Mouse (Mus musculus): ENCODE data around the gene Ttc41.
A peak's percentile ranks its signal among the peaks of the same experiment; 100 is the strongest.

The Ttc41 gene

DNA sequence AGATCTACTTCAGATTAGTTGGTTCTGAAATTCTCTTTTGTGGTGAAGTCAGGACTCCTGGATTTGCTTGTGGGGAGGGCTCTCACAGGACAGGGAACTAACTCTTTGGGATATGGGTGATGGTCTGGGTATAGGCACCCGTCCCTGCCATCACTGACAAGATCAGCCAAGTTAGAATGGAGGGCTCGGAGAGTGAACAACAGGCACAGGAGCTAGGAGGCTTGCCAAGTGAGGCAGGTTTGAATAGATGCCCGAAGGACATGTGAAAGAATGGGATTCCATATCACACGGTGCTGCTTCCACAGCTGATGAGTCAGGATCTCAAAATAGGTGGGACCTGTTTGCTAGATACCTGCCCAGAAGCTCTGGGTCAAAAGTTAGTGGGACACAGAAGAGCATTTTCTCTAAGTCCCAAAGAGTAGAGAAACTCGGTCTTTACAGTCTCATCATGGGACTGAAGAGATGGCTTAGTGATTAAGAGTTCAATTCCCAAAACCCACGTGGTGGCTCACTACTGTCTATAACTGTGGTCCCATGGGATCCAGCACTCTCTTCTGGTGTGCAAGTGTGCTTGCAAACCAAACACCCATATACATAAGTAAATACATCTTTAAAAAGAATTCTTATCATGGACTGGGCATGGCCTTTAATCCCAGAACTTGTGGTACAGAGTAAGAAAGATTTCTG is 50.3 kb downstream of the Ttc41 start:
- no peak for DNase-seq (ENCODE audit: inconsistent ontology term)

DNA sequence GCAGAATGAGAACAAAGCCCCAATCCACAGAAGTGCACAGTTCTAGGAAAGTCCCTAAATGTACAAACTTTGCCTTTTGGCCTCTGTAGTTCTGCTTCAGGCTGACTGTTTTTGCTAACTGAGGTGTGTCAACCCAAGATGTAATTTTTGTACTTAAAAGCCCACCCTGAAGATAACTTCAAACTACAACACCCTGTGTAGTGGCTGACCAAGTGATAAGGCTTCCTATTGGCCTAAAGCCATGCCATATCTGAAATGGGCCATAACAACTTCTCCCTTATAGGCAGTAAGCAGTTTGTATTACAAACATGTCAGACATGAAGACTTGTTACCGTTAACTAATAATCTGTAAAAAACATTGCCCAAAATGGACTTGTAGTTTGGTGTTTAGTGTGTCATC is 52.1 kb downstream of the Ttc41 start:
- no peak for DNase-seq (ENCODE audit: inconsistent ontology term)

DNA sequence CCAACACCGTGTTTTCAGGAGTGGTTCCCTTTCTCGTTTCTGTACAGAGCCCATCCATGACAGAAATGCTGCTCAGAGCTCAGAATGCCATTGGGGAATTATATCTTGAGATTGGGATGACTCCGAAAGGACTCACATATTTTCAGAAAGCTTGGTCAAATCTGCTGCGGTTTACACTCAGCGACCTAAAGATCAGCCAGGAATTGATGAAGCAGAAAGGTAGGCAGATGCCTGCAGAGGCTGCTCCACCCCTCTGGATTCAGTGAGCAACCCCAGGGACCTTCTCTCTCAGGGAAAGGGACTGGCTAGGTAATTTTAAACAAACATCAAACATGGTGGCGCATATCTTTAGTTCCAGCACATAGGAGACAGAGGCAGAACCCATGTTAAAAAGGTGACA is 52.6 kb downstream of the Ttc41 start:
- no peak for DNase-seq (ENCODE audit: inconsistent ontology term)

DNA sequence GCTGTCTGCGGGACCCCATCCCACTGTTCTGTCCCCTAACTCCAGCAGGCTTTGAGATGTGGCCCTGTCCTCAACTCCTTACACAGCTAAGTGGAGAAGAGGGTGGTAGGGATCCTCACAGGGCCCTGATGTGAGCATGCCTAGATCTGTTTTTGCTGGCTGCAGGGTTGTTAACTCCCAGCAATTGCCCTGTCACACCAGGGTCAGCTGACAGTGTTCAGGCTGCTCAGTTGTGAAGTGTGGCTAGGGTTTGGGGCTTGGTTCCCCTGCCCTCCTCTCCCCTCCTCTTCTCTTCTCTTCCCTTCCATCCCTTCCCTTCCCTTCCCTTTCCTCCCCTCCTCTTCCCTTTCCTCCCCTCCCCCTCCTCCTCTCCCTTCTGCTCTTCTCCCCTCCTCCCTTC is 55.6 kb downstream of the Ttc41 start:
- DNase-seq (ENCODE audit: inconsistent ontology term): no peak

DNA sequence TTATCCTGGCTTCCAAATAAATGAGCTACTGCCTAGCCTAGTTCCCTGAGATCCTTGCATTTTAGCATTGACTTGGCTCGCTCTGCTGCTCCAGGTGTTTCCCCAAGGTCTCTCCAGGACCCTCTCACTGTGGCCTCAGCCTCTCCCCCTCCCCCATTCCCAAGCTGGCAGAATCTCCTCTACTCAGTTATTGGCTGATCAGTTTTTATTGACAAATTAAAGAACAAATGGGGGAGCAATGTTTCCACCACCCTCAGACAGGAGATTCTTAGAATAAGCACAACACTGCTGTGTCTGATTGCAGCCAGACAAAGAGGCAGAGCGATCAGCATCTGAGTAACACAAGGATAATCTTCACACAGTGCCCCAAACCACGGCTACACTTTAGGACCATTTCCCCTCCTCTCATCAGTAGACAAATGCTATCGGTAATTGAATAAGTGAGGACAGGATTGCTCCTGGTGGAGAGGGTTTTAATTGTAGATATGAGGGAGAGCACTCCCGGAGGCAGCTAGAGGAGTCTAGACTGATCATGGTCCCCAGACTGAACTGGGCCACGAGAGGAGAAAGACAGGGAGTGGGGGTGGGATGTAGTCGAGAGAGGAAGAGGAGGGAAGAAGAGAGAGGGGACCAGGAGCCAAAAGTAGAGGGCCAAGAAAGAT is 56.2 kb downstream of the Ttc41 start:
- no peak for DNase-seq (ENCODE audit: inconsistent ontology term)

DNA sequence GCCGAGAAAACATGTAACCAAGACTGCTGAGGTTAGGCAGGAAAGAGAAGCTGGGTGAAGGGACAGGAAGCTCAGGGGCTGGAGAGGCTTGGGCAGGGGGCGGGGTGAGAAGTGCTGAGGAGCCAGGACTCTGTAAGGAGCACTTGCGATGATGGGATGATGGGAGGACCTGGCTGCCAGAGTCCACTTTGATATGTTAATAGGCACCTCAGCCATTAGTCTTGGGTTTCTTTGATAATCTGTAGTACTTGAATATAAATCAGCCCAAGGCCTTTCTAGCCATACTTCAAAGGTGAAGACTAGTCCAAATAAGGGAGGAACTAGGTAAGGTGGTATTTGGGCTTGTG is 56.7 kb downstream of the Ttc41 start:
- no peak for DNase-seq (ENCODE audit: inconsistent ontology term)

DNA sequence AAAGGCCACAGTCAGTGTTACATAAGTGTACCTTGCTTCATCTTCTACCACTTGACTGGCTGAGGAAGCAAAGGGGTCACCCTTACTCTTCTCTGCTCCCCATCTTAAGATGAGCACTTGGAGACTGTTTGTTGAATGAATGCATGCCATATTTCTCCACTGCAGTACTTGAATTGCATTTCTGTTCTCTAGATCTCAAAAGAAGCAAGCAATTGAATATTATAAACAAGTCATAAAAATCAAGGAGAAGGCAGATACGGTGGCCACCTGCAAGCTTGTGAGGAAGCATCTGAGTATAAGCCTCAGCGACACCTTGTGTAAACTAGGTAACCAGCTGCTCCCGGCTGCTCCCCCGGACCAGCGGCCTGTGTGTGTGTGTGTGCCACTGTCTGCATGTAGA is 58.1 kb downstream of the Ttc41 start, which contains the start of gene Gm49358:
Gm49358 (plus strand) TSS at position 301 of the 400 bp plus-strand sequence.
- DNase-seq (ENCODE audit: inconsistent ontology term): no peak

DNA sequence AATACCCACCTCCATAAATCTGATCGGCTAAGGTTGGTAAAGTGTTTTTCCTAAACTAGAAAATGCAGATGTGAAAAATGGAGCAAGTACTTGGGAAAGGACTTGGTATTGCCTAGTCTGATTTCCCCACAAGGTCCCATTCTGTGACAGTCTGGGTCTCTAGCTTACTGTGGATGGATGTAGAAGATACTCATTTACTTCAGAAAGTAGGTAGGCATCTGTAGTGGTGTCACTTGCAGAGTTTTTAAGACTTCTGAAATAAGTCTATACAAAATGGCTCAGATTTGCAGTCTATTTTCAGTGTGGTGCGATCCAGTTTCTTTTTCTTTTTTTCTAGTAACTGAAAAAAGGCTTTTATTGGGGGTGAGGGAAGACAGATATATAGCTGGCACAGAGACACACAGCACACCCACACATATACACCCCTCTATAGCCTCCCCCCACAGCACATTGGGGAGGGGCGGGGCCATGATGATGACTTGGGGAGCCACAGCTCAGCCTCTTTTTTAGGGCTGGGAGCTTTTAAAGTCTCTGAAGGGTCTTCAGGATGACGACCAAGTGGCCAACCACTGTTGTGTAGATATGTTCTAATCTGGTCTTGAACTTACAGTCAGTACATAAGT is 59.8 kb downstream of the Ttc41 start:
- no peak for DNase-seq (ENCODE audit: inconsistent ontology term)

DNA sequence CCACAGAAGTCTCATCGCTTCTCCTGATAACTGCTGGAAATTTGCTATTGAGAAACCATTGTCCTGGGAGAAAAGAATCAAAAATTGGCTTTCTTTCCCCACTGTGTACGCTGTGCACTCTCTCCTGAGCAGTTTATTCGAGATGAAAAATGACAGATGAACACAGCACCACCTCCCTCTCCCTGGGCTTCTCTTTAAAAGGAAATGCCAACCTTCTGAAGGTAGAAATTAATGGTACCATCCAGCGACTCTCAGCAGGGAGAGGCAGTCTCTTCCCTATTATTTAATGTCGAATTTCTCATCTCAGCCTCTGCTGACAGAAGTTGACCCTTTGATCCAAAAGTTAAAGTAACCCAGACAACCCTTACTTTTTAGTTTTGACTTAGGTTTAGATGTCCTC is 63.6 kb downstream of the Ttc41 start:
- no peak for DNase-seq (ENCODE audit: inconsistent ontology term)

DNA sequence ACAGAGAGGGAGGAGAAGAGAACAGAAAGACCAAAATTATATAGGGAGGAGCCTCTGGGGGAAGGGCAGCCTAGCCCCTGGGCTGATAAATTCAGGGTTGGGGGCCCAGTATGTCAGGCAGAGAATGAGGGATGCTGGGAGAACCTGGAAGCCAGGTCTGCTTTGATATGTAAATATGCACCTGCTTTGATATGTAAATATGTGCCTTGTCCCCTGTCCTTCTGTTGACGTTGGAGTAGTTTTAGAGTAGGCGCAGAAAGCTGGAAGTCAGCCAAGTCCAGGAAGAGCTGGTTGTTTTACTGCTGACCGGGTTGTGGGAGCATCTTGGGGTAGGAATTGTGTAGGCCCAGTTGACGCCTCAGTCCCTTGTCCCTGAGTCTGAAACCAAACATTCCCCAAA is 64.2 kb downstream of the Ttc41 start:
- DNase-seq (ENCODE audit: inconsistent ontology term): no peak

DNA sequence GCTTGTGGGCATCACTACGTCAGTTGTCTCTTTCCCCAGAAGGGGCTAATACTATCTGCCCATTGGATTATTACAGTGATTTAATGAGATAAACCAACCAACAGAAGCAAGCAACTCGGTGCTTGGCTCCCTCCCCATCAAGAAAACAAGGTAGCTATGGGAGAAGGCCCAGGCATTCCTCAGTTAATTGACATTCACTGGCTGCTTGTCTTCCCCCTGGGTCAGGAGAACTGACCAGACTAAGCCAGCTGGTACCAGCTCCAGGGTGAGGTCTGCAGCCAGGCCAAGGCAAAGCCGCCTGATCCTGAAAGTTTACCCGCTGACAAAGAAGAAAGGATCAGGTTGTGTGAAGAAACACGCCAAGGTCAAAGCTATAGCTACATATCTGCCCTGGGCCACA is 66.1 kb downstream of the Ttc41 start:
- peak; percentile 51 for DNase-seq (ENCODE audit: inconsistent ontology term)

DNA sequence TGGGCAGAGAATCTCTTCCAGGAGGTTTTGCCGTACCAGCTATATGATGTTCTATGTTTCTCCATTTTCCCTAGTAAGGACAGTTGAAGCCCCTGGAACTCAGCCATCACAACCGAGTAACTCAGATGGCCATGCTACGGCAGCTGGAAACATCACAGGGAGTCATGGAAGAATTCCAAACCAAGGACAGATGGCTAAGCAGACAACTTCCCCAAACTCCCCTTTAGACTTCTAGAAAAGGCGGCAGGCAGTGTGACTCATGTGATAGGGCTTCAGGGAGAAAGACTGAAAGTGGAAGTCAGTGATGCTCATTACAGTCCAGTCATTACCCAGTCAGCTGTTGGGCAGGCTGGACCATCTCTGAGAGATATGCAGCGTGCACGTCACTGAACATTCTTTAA is 66.6 kb downstream of the Ttc41 start:
- DNase-seq (ENCODE audit: inconsistent ontology term): peak; percentile 85

DNA sequence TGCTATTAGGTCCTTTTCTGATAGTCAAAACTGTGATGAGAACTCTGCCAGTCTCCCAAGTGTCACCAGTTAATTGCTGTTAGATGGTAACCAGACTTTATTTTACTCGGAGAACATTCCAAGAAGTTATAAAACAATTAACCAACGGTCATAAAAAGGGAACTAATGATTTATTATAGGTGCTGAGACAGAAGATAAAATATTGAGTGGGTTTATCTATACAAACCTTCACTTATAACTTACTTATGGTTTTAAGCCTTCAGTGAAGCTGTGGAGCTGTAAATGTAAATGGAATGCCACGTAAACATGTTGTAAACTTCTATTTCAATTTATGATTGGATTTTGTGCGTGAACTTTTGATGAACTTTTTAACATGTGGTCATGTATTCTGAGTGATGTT is 67.7 kb downstream of the Ttc41 start:
- no peak for DNase-seq (ENCODE audit: inconsistent ontology term)

DNA sequence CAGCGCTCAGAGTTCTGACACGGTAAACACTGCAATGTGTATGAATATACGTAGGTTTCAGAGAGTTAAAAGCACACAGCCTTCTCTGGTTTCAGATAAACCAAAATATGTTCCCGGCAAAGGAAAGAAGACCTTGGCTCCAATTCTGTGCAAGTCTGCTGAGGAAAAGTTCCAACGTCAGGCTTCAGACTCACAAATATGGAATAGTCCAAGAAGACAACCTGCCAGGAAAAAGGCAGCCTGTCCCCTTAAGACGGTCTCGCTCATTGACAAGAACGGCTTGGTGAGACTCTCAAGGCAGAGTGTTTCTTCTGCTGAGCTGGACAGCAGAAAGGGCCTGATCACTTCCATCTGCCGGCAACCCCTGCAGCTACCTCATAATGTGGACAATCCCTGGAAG is 70.7 kb downstream of the Ttc41 start:
- no peak for DNase-seq (ENCODE audit: inconsistent ontology term)

DNA sequence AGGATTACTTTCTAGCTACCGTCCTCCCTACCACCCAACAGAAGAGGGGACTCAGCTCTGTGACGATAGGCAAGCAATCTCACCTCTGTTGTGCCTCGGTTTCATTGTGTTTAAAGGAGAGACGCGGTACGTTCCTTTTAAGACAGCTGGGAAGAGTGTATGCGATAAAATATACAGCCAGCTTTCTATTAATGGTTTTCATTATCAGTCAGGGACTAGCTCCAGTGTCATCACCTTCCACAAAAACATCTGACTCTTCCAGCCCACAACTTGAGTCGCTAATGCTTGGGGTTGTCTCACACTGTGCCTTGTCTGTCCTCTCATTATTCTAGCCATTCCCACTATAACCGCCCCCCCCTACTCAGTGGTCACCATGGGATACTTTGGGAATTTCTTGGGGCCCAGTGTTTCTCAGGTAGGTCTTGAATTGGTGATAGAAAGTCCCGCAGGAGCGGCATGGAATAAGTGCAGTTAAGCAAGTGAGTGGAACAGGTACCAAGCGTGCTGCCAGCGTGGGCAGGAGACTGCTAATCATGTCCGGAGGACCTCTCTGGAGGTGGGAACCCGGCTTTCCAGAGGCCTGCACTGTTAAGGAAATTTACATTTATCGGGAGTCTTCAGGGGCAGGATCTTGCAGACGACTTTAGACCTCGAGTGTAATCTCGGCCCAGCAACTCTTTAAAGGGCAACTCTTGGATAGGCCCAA is 72.2 kb downstream of the Ttc41 start:
- no peak for DNase-seq (ENCODE audit: inconsistent ontology term)

DNA sequence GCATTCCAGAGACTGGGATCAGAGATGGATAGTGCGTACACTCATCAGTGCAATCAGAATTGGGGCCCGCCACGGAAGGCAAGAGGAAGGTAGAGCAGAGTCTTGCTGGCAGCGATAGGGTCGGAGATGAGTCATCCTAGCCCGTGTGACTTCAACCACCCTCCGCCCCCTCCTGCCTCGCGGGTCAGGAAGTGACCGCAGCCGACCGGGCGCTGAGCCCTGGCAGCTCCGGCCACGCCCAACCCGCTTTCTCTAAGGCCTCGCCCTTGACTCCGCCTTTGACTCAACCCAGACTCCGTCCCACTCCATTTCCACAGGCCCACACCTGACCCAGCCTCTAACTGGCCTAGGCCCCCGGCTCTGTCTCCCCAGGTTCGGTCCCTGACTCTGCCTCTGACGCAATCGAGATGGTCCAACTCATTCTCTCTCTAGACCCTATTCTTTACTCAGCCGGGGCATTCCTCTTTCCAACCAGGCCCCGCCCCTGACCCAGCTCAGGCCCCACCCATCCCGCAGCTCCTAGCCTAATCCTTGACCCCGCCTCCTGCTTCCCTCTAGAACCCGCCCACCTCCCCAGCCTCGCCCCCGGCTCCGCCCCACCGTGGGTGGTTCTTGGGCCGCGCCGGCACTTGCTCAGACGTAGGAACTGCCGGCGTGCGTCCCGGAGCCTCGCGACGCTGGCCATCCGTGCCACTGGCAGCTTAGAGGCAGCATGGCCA is 72.9 kb downstream of the Ttc41 start, which contains the start of gene Nt5dc3:
Nt5dc3 (plus strand) TSS at position 608 of the 719 bp plus-strand sequence.
- peak; percentile 99 for DNase-seq (ENCODE audit: inconsistent ontology term)

DNA sequence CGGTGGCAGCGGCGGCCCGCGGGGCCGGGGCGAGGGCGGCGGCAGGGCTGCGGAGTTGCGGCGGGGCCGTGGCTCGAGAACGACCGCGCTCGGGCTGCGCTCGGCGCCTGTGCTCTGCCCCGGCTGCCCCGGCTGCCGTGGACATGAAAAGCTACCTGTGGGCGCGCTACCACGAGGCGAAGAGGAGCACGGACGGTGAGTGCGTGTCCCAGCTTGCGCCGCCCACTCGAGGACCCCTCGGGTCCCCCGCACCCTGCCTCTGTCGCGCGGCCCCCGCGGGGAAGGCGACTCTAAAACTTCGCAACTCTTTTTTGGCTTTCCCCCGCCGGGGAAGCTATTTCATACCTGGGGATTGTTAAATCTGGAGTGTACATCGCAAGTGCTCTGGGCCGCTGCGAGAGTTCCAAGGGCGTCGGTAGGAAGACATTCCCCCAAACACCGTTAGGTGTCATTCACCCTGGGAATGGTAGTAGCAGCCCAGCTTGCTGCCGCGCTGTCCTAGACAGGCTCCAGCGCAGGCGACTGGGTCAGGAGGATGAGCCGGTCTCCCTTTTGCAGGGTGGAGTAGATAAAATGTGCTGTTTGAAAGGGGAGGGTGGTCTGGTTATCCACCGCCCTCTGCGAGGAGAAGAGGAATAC is 73.6 kb downstream of the Ttc41 start:
- DNase-seq (ENCODE audit: inconsistent ontology term): peak; percentile 56

DNA sequence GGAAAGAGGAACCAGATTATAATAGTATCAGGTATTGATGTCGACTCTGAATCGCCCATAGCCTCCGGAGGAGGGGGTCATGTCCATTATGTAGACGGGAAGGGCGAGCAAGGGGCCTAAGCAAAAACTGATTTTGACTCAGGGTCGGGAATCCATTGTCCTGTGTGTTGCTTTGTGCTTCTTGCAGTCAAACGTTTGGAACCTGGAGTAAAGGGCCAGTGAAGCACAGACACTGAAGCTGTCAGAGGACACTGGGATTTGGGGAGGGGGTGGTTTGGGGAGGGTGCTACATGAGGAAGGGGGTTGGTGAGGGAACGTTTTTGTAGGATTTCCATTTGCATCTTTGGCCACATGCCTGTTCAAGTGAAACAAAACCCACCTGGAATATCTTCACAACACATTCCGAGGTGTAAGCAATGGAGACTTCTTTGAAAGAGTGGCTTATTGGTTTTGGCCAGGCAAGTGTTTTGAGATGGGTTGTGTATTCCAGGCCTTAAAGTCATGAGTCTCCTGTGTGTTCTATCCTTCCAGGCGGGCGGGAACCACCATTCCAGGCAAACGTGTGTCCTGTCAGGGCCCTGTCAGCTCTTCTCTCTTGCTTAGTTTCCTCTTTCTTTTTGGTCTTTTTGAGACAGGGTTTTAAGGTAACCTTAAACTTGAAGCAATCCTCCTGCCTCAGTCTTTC is 74.3 kb downstream of the Ttc41 start:
- peak; percentile 27 for DNase-seq (ENCODE audit: inconsistent ontology term)

DNA sequence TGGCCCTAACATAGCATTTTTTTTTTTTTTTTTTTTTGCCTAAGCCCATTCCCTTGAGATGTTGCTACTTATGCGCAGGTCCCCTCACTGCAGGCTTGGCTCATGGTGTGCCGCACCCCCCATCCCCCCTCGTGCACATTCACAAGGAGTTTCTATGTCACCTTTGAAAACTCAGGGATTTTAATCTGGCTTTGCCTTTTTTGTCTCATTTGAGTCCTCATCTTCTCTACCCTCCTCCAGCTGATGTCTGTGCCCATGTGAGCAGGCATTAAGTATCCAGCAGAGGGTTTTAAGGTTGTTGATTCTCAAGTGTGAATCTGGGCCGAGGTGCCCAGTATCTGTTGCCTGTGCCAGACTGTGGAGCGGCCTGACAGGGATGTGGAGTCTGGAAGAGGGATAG is 76.0 kb downstream of the Ttc41 start:
- no peak for DNase-seq (ENCODE audit: inconsistent ontology term)

DNA sequence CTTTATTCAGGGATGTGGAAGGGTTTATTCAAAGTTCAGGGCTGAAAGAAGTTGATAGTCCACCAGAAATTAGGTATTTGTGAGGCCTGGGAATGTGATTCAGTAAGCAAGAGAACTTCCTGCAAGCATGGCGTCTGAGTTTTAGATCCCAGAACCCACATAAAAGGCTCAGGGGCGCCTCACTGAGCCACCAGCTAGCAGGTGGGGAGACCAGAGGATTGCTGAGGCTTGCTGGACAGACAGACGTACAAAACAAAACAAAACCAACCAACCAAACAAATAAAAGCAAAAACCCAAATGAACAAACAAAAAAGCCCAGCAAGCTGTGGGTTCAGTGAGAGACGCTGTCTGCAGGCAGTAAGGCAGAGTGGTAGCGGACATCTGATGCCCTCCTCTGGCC is 77.0 kb downstream of the Ttc41 start:
- no peak for DNase-seq (ENCODE audit: inconsistent ontology term)

DNA sequence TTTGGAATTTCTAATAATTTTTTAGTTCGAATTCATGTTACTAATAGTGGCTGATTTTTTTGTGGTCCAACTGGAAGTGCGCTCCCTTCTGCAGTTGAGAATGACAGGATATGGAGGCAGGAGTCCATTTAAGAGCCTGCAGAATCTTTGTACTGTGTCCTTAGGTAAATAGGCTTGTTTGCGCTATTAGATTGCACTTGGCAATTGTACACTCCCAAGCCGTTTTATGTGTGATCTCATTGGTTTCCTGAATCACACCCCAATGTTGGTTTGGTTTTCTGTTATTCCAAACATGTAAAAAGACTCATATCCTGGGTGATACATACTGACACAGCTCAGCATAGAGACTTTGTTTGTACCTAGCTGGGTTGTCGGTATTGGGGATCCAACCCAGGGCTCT is 78.0 kb downstream of the Ttc41 start:
- DNase-seq (ENCODE audit: inconsistent ontology term): no peak
